Mouse (Mus musculus) c-Kit-positive CD71-positive TER-119-negative erythroid progenitor cells, embryonic 14.5 days (primary cell): ENCODE measurements around the gene Scfd2.

Experiments used
- DNase-seq: peaks from one replicate; pipeline ENCODE4 v3.0.0-alpha.2; 2013; ENCODE audit warnings: low read depth

Scfd2 gene

DNA sequence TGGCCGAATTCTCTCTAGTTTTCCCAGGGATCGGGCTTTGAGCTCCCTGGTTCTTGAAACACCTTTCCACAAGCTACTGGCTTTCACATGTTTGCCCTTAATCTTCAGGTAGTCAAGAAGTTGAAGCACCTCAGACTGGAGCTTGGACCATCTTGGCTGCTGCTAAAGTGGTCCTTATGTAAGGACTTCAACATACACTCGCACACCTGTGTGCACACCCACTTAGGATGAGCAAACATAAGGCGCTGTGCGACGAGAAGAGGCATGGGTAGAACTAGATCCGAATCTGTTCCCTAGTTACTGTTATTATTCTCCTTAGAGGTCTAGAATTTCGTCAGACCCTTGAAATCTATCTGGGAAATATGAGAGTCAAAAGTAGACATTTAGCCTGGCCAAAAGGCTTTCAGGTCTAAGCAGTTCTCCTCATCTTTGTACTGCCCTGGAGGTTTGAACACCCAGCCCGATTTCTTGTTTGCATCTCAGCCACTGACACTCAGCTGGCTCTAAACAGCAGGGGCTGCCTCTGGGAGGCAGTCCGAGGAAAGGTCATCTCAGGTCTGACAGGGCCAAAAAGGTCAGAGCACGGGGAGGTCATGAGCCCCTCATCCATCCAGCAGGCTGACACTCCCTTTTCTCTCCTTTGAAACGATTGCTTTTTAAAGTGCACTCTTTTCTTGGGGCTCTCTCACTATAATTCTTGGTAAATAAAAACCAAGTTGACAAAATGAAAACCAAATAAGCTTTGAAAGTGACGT, 290.5 kb downstream of the Scfd2 start:
- no peak for DNase-seq

DNA sequence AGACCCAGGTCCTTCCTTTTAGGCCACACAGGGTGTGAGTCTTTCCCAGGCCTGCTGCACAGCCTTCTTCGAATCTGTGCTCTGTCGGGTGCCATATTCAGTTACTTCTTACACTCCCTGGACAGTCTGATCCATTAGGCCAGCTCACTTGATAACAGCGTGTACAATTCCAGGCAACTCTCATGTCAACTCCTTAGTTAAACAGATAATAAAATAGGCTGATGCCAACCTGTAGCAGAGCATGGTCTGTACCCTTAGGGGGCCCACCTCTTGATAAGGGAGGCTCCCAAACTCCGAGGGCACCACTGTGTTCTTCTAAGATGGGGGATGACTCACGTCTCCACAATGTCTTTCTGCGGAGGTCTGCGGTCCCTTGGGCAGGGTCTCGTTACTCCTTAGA, 291.3 kb downstream of the Scfd2 start:
- no peak for DNase-seq

DNA sequence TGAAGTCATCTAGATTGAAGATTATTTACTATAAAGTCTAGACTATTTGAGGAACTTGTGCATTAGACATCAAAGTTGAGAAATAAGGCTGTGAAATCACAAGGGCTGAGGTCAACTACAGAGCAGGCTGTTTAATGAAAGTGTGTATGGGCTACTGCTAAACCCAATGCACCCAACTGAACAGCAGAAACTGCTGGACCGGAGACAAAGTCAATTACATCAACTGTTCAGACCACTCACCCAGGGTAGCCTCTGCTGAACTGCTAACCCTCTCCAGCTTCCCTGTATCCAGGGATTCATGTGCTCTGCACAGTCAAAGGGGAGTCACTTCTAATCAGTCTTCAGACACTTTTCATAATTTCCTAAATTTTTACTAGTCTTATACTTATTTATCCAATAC, 292.2 kb downstream of the Scfd2 start:
- DNase-seq, result no peak

- no peak for DNase-seq
Measured at GRCm38 (mm10) chr5:74233808-74234207, 297.8 kb downstream of the Scfd2 start.

- DNase-seq, result no peak
Measured at GRCm38 (mm10) chr5:74230525-74230924, 301.0 kb downstream of the Scfd2 start.

GRCm38 (mm10) chr5:74229775-74230413, 301.7 kb downstream of the Scfd2 start:
- no peak for DNase-seq

GRCm38 (mm10) chr5:74228938-74229337, 302.6 kb downstream of the Scfd2 start:
- DNase-seq, result no peak

DNA sequence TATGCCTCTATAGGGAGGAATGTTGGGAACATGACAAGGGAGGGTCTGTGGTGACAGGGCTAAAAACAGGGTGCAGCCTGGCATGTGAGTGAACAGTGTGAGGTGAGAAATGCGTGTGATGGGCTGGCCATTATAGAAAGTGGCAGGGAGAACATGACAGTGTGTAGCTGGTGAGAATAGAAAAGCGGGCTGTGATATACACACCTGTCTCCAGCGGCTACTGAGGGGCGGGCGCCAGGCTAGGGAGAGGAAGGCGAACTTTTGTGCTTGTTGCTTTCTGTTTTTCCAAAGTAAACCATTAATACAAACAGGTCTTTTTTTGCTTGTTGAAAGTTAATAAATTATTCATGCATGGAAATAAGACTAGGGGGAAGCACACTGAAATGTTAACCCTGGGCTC, 304.2 kb downstream of the Scfd2 start:
- DNase-seq, result no peak

GRCm38 (mm10) chr5:74226183-74226582, 305.4 kb downstream of the Scfd2 start:
- no peak for DNase-seq

DNA sequence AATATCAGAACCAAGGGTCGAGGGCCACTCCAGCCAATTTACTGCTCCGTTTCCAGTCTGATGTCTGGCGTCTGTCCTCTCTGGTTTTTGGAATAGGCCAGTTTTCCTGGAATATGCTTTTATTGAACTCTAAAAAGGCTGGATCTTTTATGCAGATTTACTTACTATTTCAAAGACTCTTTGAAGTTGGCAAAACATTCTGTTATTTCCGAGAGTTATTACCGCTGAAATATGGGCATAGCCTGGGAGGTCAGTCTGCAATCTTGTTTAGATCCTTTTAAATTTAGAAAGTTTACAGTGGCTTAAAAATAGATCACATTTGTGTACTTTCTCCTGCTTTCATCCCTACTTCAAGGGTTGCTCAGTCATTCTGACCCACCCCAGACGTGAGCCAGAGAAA, 307.1 kb downstream of the Scfd2 start:
- no peak for DNase-seq

GRCm38 (mm10) chr5:74222626-74223025, 308.9 kb downstream of the Scfd2 start:
- DNase-seq, result no peak

DNA sequence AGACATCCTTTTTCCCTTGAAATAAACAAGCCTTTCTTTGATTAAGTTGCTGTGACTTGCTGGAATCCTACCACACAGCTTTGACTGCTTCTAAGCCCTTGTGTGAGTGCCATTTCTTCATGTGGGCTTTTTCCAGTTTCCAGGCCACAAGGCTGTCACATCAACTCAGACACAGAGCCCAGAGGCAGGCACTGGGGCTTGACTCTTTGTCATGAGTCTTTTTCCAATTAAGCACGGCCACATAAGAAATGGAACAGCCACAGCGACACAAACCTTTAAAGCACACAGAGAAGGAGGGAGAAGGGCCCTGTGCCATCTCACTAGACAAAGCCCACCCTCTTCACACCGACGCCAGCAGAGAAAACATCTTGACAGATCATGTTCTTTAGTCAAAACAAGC, 313.0 kb downstream of the Scfd2 start:
- DNase-seq, result no peak

DNA sequence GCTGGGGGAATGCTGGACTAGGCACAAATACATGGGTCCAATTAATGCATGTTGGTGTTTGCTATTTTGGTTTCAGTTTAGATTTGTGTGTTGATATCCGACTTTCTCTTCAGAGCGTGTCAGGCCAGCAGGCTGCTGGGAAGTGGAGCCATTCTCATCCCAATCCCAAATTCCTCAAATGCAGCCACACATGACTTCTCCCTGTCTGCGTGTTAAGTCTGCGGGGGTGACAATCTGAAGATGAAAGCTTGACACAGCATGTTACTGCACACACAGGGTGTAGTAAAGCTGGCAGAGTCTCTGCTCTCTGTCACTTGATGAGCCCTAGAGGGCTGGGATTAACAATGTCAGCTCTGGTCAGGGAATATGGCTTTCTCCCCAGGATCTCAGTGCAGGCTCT, 316.4 kb downstream of the Scfd2 start:
- no peak for DNase-seq

DNA sequence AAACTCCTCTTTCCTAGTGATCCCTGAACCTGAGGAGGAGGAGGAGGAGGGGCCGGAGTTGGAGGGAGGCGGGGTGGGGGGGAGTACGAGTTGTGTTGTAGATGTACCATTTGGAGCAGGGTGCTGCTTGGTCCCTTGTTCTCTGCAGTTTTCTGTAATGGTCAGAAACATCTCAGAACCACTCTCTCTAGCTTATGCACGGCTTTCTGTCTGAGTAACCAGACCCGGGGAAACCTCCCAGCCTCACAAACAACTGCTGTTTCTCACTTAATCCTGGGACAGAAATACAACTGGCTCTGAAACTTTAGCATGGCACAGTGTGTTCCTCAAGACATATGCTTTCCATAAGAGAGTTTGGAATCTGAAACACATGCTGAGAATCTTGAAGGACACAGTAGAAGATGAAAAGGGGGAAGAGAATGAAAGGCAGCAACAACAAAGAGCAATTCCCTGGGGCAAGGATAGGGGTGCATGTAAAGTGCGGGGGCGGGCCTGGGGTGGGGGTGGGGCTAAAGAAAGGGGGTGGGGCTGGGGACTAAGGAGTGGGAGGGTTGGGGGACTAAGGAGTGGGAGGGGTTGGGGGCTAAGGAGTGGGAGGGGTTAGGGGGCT, 317.0 kb downstream of the Scfd2 start:
- DNase-seq, result no peak

- DNase-seq, result no peak
Measured at GRCm38 (mm10) chr5:74211346-74211745, 320.2 kb downstream of the Scfd2 start.

DNA sequence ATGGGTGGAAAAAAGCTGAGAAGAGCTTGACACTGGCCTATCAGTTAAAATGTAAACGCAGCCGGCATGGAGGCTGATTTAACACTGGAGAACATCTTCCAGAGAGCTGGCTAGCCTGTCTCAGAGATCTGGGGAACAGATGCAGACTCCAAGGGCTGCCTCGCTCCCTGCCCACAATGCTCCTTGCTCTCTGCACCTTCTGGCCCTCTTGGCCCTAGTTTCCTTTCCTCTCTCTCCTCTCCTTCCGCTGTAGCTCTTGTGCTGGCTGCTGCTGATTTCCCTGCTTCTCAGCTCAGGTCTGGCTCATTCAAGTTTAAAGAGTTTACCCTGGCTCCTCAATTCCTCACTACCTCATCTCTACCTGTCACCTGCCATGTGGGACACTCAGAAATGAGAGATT, 321.9 kb downstream of the Scfd2 start:
- no peak for DNase-seq

DNA sequence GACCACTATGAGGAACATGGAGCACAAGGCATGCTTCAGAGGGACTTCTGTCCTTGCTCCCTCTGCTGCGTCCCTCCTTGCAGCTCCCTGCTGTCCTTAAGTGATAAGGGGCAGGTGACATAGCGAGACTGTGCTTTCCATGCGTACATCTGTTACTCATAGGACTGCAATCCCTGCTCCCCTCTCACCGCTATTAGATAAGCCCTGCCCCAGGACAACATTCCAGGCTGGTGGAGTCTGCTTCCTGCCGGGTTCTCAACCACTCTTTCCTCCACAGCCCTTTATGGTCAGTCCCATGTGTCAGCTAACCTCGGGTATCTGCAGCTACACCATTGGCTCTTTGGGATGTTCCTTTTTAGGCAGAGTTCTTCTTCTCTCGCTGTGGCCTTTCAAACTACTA, 323.1 kb downstream of the Scfd2 start:
- no peak for DNase-seq

GRCm38 (mm10) chr5:74207209-74207608, 324.4 kb downstream of the Scfd2 start:
- no peak for DNase-seq

GRCm38 (mm10) chr5:74206649-74207048, 324.9 kb downstream of the Scfd2 start:
- DNase-seq, result no peak

- DNase-seq, result no peak
Measured at GRCm38 (mm10) chr5:74206038-74206437, 325.5 kb downstream of the Scfd2 start.

DNA sequence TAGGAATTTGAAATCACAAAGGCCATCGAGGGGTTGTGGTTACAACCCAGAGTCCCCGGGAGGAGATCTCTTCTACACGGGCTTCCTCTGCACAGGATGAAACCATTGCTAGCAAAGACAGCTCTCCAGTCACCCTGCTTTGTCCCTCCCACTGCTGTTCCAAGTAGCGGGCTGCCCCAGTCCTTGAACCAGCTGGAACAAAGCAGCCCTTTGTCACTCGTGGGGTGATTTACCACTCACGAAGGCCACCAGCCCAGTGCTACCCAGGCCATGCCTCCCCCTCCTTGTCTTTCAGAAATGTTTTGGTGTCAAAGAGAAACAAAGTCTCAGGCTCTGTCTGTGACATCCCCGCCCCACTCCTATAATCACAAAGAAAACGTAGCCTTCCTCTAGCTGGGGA, 326.1 kb downstream of the Scfd2 start:
- DNase-seq, result no peak

- DNase-seq, result no peak
Measured at GRCm38 (mm10) chr5:74204465-74204864, 327.1 kb downstream of the Scfd2 start.

GRCm38 (mm10) chr5:74202515-74202914, 329.0 kb downstream of the Scfd2 start:
- no peak for DNase-seq
